Mouse (Mus musculus) E14TG2a.4 (cell line): ENCODE measurements at regions not wholly inside any gene's neighbourhood (a gene's known extent, or its start where the extent isn't known, plus 50 kb on each side); places are given as distances from the start of the nearest gene placed in this dataset.

ENCODE experiments used
- CTCF ChIP-seq: conservative IDR thresholded peaks from 2 replicates; pipeline ENCODE4 v1.5.1; 2014; ENCODE audit warnings: low read length
- POU5F1 ChIP-seq: IDR thresholded peaks from 2 replicates; pipeline ENCODE4 v1.6.1; 2014; ENCODE audit warnings: low read length, borderline replicate concordance

GRCm38 (mm10) chr8:117856121-117856520 is 54.4 kb upstream of the Mphosph6 start:
- TF ChIP-seq CTCF (no peak), POU5F1 (no peak)
